In the genomic region with DNA sequence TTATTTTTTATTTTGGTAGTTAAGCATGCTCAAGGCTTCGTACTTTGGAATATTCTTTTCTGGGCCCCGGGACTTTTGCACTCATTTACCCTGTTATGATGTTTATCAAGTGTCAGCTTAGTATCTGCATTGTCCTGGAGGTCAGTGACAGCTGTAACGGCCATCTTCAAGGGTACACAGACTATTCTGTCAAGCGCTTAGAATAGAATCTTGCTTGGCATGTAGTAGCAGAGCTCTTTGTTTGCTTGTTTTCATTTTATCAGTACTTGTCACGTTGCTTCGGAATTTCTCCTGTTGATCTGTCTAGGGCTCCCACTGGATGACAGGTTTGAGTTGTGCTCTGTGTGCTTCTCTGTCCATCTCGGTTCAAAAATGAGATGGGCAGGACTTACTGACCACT, we compare ENCODE assay signal across 12 mouse cellular contexts. TPM values are rescaled to one million over a fixed set of nuclear protein-coding genes. Genes with fewer than 3 reads are reported as not detected.
DNase-seq lines count a peak whose midpoint lies in the region; ATAC-seq and TF ChIP-seq lines count a peak whose summit lies in the region.
"Had no signal": no experiment of that assay in that cellular context is flagged by ENCODE, and none has a peak within 500 bp of the region (broad histone marks: within the 10 kb centered on the region; RNA-seq: fewer than 3 reads in every experiment).

No protein-coding gene starts in this region.

- H3K27ac ChIP-seq in forebrain, embryonic 12.5 days: no peak overlapping the region
- H3K27ac ChIP-seq in forebrain, embryonic 11.5 days (ENCODE audit: low read depth, low read length): no peak overlapping the region
- no peak overlapping the region for H3K27ac ChIP-seq in MEL (ENCODE audit: control insufficient read depth, low read depth, low read length)
- H3K27ac ChIP-seq in hindbrain, embryonic 13.5 days: no peak overlapping the region
- no peak overlapping the region for H3K27ac ChIP-seq in midbrain, embryonic 11.5 days (ENCODE audit: low read depth, low read length)

- peak overlapping the region; percentile 86 for H3K4me3 ChIP-seq in forebrain, embryonic 12.5 days (replicated peaks)
- no peak overlapping the region; the same call in 1 of the 2 replicates for H3K4me3 ChIP-seq in forebrain, embryonic 11.5 days (ENCODE audit: low read depth, low read length)
- peak overlapping the region; percentile 69 to 97 for H3K4me3 ChIP-seq in MEL (ENCODE audit: control insufficient read depth in 1 of 2, insufficient read depth in 1 of 2, low read depth in 2 of 2, low read length in 2 of 2)
- peak overlapping the region; percentile 88 for H3K4me3 ChIP-seq in hindbrain, embryonic 13.5 days
- peak overlapping the region; percentile 88; the same call in 1 of the 2 replicates for H3K4me3 ChIP-seq in midbrain, embryonic 11.5 days (ENCODE audit: low read depth, low read length)

- TF ChIP-seq EP300 in MEL (IDR thresholded peaks at IDR 0.05; ENCODE audit: low read depth in 1 of 2, low read length in 2 of 2): no peak

- peak overlapping the region; percentile 87; the same call in 1 of the 2 replicates for H3K9ac ChIP-seq in forebrain, embryonic 12.5 days
- no peak overlapping the region for H3K9ac ChIP-seq in forebrain, embryonic 11.5 days (ENCODE audit: low read length)
- peak overlapping the region; percentile 97 for H3K9ac ChIP-seq in MEL (ENCODE audit: control insufficient read depth, low read depth, low read length, poor library complexity, severe bottlenecking)
- peak overlapping the region; percentile 94 for H3K9ac ChIP-seq in hindbrain, embryonic 13.5 days
- peak overlapping the region; percentile 91; the same call in 1 of the 2 replicates for H3K9ac ChIP-seq in midbrain, embryonic 11.5 days (ENCODE audit: low read length)

- no peak for TF ChIP-seq POLR2A in MEL (IDR thresholded peaks at IDR 0.05; ENCODE audit: control insufficient read depth in 1 of 2, insufficient read depth in 1 of 2, low read depth in 1 of 2, low read length in 2 of 2, poor library complexity in 1 of 2)

- H3K4me1 ChIP-seq in forebrain, embryonic 12.5 days: peaks cover 20% of the 10 kb centered on the region
- H3K4me1 ChIP-seq in forebrain, embryonic 11.5 days (replicated peaks; ENCODE audit: control insufficient read depth, insufficient read depth, low read length): peaks cover 2% of the 10 kb centered on the region; the same call in 1 of the 2 replicates
- peaks cover 0 to 7% of the 10 kb centered on the region in 2 experiments; a peak in 1 of 4 replicates for H3K4me1 ChIP-seq in MEL (ENCODE audit: control insufficient read depth in 1 of 2, insufficient read depth in 2 of 2, low read length in 2 of 2)
- peaks cover 26% of the 10 kb centered on the region for H3K4me1 ChIP-seq in hindbrain, embryonic 13.5 days (replicated peaks)
- peaks cover 11% of the 10 kb centered on the region for H3K4me1 ChIP-seq in midbrain, embryonic 11.5 days (ENCODE audit: control insufficient read depth, insufficient read depth, low read length)

- peaks cover 50% of the 10 kb centered on the region for H3K36me3 ChIP-seq in forebrain, embryonic 12.5 days (replicated peaks)
- peaks cover 13% of the 10 kb centered on the region; the same call in 1 of the 2 replicates for H3K36me3 ChIP-seq in forebrain, embryonic 11.5 days (ENCODE audit: control insufficient read depth, insufficient read depth, low read length)
- H3K36me3 ChIP-seq in MEL (ENCODE audit: control insufficient read depth in 1 of 2, insufficient read depth in 2 of 2, low read length in 2 of 2): peaks cover 6 to 13% of the 10 kb centered on the region in 2 experiments; a peak in 3 of 4 replicates
- H3K36me3 ChIP-seq in hindbrain, embryonic 13.5 days: peaks cover 44% of the 10 kb centered on the region
- peaks cover 15% of the 10 kb centered on the region for H3K36me3 ChIP-seq in midbrain, embryonic 11.5 days (ENCODE audit: control insufficient read depth, insufficient read depth, low read length)

- WGBS in forebrain, embryonic 12.5 days: 83% methylated on average over 7 of the region's 7 CpGs
- 85% methylated on average over 7 of the region's 7 CpGs for WGBS in forebrain, embryonic 11.5 days
- whole genome bisulfite sequencing in hindbrain, embryonic 13.5 days: 85% methylated on average over 7 of the region's 7 CpGs
- 88% methylated on average over 7 of the region's 7 CpGs for WGBS in midbrain, embryonic 11.5 days

- intact Hi-C loops in left cerebral cortex, postnatal 25 days (cut with DNase I): no loop called here

- no peak for TF ChIP-seq RAD21 in MEL (IDR thresholded peaks at IDR 0.05; ENCODE audit: low read depth, low read length)

- H3K9me3 ChIP-seq in forebrain, embryonic 12.5 days: no peaks in the 10 kb centered on the region
- H3K9me3 ChIP-seq in forebrain, embryonic 11.5 days (ENCODE audit: control insufficient read depth, low read length): no peaks in the 10 kb centered on the region
- no peaks in the 10 kb centered on the region for H3K9me3 ChIP-seq in MEL (replicated peaks; ENCODE audit: insufficient read depth, low read length)
- H3K9me3 ChIP-seq in hindbrain, embryonic 13.5 days: no peaks in the 10 kb centered on the region
- H3K9me3 ChIP-seq in midbrain, embryonic 11.5 days (ENCODE audit: control insufficient read depth, low read length): no peaks in the 10 kb centered on the region

- no peaks in the 10 kb centered on the region for H3K27me3 ChIP-seq in forebrain, embryonic 12.5 days
- no peaks in the 10 kb centered on the region for H3K27me3 ChIP-seq in forebrain, embryonic 11.5 days (ENCODE audit: control insufficient read depth, insufficient read depth, low read length)
- H3K27me3 ChIP-seq in MEL (ENCODE audit: control insufficient read depth in 1 of 2, insufficient read depth in 2 of 2, low read length in 2 of 2): no peaks in the 10 kb centered on the region
- no peaks in the 10 kb centered on the region for H3K27me3 ChIP-seq in hindbrain, embryonic 13.5 days
- H3K27me3 ChIP-seq in midbrain, embryonic 11.5 days (ENCODE audit: control insufficient read depth, insufficient read depth, low read length): no peaks in the 10 kb centered on the region

- peaks cover 35% of the 10 kb centered on the region for H3K79me2 ChIP-seq in MEL (ENCODE audit: control insufficient read depth, insufficient read depth, low read length, poor library complexity)

- DNase-seq in forebrain, embryonic 11.5 days (ENCODE audit: low spot score): no peak
- no peak for DNase-seq in MEL (ENCODE audit: low read depth, low spot score)
- DNase-seq in midbrain, embryonic 11.5 days (ENCODE audit: low spot score, missing footprints): no peak
- no peak for DNase-seq in adrenal gland, adult 2 months
- no peak for DNase-seq in left cerebral cortex, postnatal 25 days (ENCODE audit: low spot score in 2 of 2)
- DNase-seq in left cerebral cortex, adult 8-10 months (ENCODE audit: low spot score in 2 of 2): no peak
- DNase-seq: kidney, postnatal 36 days; thymus, postnatal 25 days had no signal

- ATAC-seq in forebrain, embryonic 12.5 days (ENCODE audit: low FRiP score): no peak
- ATAC-seq in forebrain, embryonic 11.5 days (replicated peaks; ENCODE audit: low FRiP score): no peak
- ATAC-seq in hindbrain, embryonic 13.5 days (ENCODE audit: low FRiP score): no peak
- ATAC-seq in midbrain, embryonic 11.5 days (ENCODE audit: low FRiP score): no peak
- ATAC-seq: activated CD4-positive, CD25-positive, alpha-beta regulatory T cell, adult 4 months had no signal

- no peak for TF ChIP-seq CTCF in MEL (IDR thresholded peaks at IDR 0.05 in 2 of 3, conservative IDR thresholded peaks at IDR 0.05 in 1 of 3; ENCODE audit: control insufficient read depth in 1 of 3, insufficient read depth in 1 of 3, low read depth in 2 of 3, low read length in 3 of 3, poor library complexity in 1 of 3, severe bottlenecking in 1 of 3)

- peak overlapping the region; percentile 86 for H3K4me2 ChIP-seq in forebrain, embryonic 12.5 days
- no peak overlapping the region for H3K4me2 ChIP-seq in forebrain, embryonic 11.5 days (ENCODE audit: low read depth, low read length, severe bottlenecking)
- peak overlapping the region; percentile 91 for H3K4me2 ChIP-seq in hindbrain, embryonic 13.5 days
- peak overlapping the region; percentile 75 for H3K4me2 ChIP-seq in midbrain, embryonic 11.5 days

RNA-seq across cellular contexts. Expression of gene Prpf19, which starts 1.8 kb away (rescaled TPM):
- polyA plus RNA-seq in forebrain, embryonic 12.5 days (2016; fragmentation: Nextera tagmentation; extraction: Ambion mirVana): 43.3 and 49.6 TPM in 2 replicates
- polyA plus RNA-seq in forebrain, embryonic 11.5 days (2014; fragmentation: Nextera tagmentation; extraction: Ambion mirVana): 50.9 and 55.5 TPM in 2 replicates
- 154 and 158 TPM in 2 replicates for total RNA-seq in MEL (2012; rRNA removed)
- 100 to 1,000 TPM; 128 to 363 TPM for polyA plus RNA-seq in MEL (2012; ENCODE audit: insufficient read depth in 1 of 2, insufficient read length in 2 of 2, low read depth in 1 of 2, low replicate concordance in 2 of 2, missing spikeins in 1 of 2)
- 40.2 and 42.9 TPM in 2 replicates for polyA plus RNA-seq in hindbrain, embryonic 13.5 days (2015; fragmentation: Nextera tagmentation; extraction: Ambion mirVana)
- 52.7 and 58.4 TPM in 2 replicates for polyA plus RNA-seq in midbrain, embryonic 11.5 days (2014; fragmentation: Nextera tagmentation; extraction: Ambion mirVana)
- 100 to 1,000 TPM; 143 to 184 TPM for total RNA-seq in adrenal gland, adult 2 months (2021)
- polyA plus RNA-seq in adrenal gland, adult 2 months (2012; rRNA removed): 299 and 410 TPM in 2 replicates
- 100 to 1,000 TPM; 190 to 213 TPM for total RNA-seq in left cerebral cortex, postnatal 25 days (2021)
- 100 to 1,000 TPM; 196 to 220 (median 207) TPM for total RNA-seq in left cerebral cortex, adult 8-10 months (2022)

RNA-seq across cellular contexts. Expression of gene Tmem109, which starts 15.0 kb away (rescaled TPM):
- polyA plus RNA-seq in forebrain, embryonic 12.5 days (2016; fragmentation: Nextera tagmentation; extraction: Ambion mirVana): 35.6 and 36.6 TPM in 2 replicates
- 44.3 and 45.9 TPM in 2 replicates for polyA plus RNA-seq in forebrain, embryonic 11.5 days (2014; fragmentation: Nextera tagmentation; extraction: Ambion mirVana)
- total RNA-seq in MEL (2012; rRNA removed): 20.6 and 30.4 TPM in 2 replicates
- 10 to 100 TPM in 1 of 2 experiments, not detected in 1; 42.4 TPM for polyA plus RNA-seq in MEL (2012; ENCODE audit: insufficient read depth in 1 of 2, insufficient read length in 2 of 2, low read depth in 1 of 2, low replicate concordance in 2 of 2, missing spikeins in 1 of 2)
- 34.2 and 34.3 TPM in 2 replicates for polyA plus RNA-seq in hindbrain, embryonic 13.5 days (2015; fragmentation: Nextera tagmentation; extraction: Ambion mirVana)
- polyA plus RNA-seq in midbrain, embryonic 11.5 days (2014; fragmentation: Nextera tagmentation; extraction: Ambion mirVana): 38.7 and 41.2 TPM in 2 replicates
- 100 to 1,000 TPM; 149 to 202 TPM for total RNA-seq in adrenal gland, adult 2 months (2021)
- 240 and 306 TPM in 2 replicates for polyA plus RNA-seq in adrenal gland, adult 2 months (2012; rRNA removed)
- 10 to 100 TPM; 47.7 to 50.3 TPM for total RNA-seq in left cerebral cortex, postnatal 25 days (2021)
- 10 to 100 TPM; 45.0 to 48.1 (median 45.5) TPM for total RNA-seq in left cerebral cortex, adult 8-10 months (2022)

RNA-seq across cellular contexts. Expression of gene Zp1, which starts 23.6 kb away (rescaled TPM):
- not detected in 2 replicates for polyA plus RNA-seq in forebrain, embryonic 12.5 days (2016; fragmentation: Nextera tagmentation; extraction: Ambion mirVana)
- not detected in 2 replicates for polyA plus RNA-seq in forebrain, embryonic 11.5 days (2014; fragmentation: Nextera tagmentation; extraction: Ambion mirVana)
- not detected in 2 replicates for total RNA-seq in MEL (2012; rRNA removed)
- not detected for polyA plus RNA-seq in MEL (2012; ENCODE audit: insufficient read depth in 1 of 2, insufficient read length in 2 of 2, low read depth in 1 of 2, low replicate concordance in 2 of 2, missing spikeins in 1 of 2)
- polyA plus RNA-seq in hindbrain, embryonic 13.5 days (2015; fragmentation: Nextera tagmentation; extraction: Ambion mirVana): not detected in 2 replicates
- 0.22 TPM in 1 of 2 replicates, not detected in the other for polyA plus RNA-seq in midbrain, embryonic 11.5 days (2014; fragmentation: Nextera tagmentation; extraction: Ambion mirVana)
- total RNA-seq in adrenal gland, adult 2 months (2021): not detected
- polyA plus RNA-seq in adrenal gland, adult 2 months (2012; rRNA removed): not detected in 2 replicates
- not detected for total RNA-seq in left cerebral cortex, postnatal 25 days (2021)
- total RNA-seq in left cerebral cortex, adult 8-10 months (2022): 1 to 10 TPM in 1 of 4 experiments, under 1 TPM in 1, not detected in 2; 0.19 to 1.5 TPM
- polyA plus RNA-seq: activated CD4-positive, CD25-positive, alpha-beta regulatory T cell, adult 4 months; embryonic facial prominence, embryonic 11.5 days had no signal

RNA-seq across cellular contexts. Expression of gene Tmem132a, which starts 27.1 kb away (rescaled TPM):
- polyA plus RNA-seq in forebrain, embryonic 12.5 days (2016; fragmentation: Nextera tagmentation; extraction: Ambion mirVana): 115 and 126 TPM in 2 replicates
- 87.1 and 95.1 TPM in 2 replicates for polyA plus RNA-seq in forebrain, embryonic 11.5 days (2014; fragmentation: Nextera tagmentation; extraction: Ambion mirVana)
- not detected in 2 replicates for total RNA-seq in MEL (2012; rRNA removed)
- not detected for polyA plus RNA-seq in MEL (2012; ENCODE audit: insufficient read depth in 1 of 2, insufficient read length in 2 of 2, low read depth in 1 of 2, low replicate concordance in 2 of 2, missing spikeins in 1 of 2)
- 174 and 180 TPM in 2 replicates for polyA plus RNA-seq in hindbrain, embryonic 13.5 days (2015; fragmentation: Nextera tagmentation; extraction: Ambion mirVana)
- polyA plus RNA-seq in midbrain, embryonic 11.5 days (2014; fragmentation: Nextera tagmentation; extraction: Ambion mirVana): 51.3 and 58.3 TPM in 2 replicates
- 10 to 100 TPM; 21.9 to 46.1 TPM for total RNA-seq in adrenal gland, adult 2 months (2021)
- polyA plus RNA-seq in adrenal gland, adult 2 months (2012; rRNA removed): 79.2 and 82.6 TPM in 2 replicates
- total RNA-seq in left cerebral cortex, postnatal 25 days (2021): 100 to 1,000 TPM; 307 to 334 TPM
- total RNA-seq in left cerebral cortex, adult 8-10 months (2022): 100 to 1,000 TPM; 218 to 239 (median 228) TPM

RNA-seq across cellular contexts. Expression of gene Ptgdr2, which starts 40.1 kb away (rescaled TPM):
- polyA plus RNA-seq in forebrain, embryonic 12.5 days (2016; fragmentation: Nextera tagmentation; extraction: Ambion mirVana): 0.08 TPM in 1 of 2 replicates, not detected in the other
- 0.09 TPM in 1 of 2 replicates, not detected in the other for polyA plus RNA-seq in forebrain, embryonic 11.5 days (2014; fragmentation: Nextera tagmentation; extraction: Ambion mirVana)
- 0.33 and 0.46 TPM in 2 replicates for total RNA-seq in MEL (2012; rRNA removed)
- polyA plus RNA-seq in MEL (2012; ENCODE audit: insufficient read depth in 1 of 2, insufficient read length in 2 of 2, low read depth in 1 of 2, low replicate concordance in 2 of 2, missing spikeins in 1 of 2): under 1 TPM in 1 of 2 experiments, not detected in 1; 0.31 TPM
- polyA plus RNA-seq in hindbrain, embryonic 13.5 days (2015; fragmentation: Nextera tagmentation; extraction: Ambion mirVana): 0.19 and 0.22 TPM in 2 replicates
- 0.05 and 0.12 TPM in 2 replicates for polyA plus RNA-seq in midbrain, embryonic 11.5 days (2014; fragmentation: Nextera tagmentation; extraction: Ambion mirVana)
- total RNA-seq in adrenal gland, adult 2 months (2021): under 1 TPM in 1 of 2 experiments, not detected in 1; 0.10 TPM
- 0.04 and 0.26 TPM in 2 replicates for polyA plus RNA-seq in adrenal gland, adult 2 months (2012; rRNA removed)
- total RNA-seq in left cerebral cortex, postnatal 25 days (2021): under 1 TPM; 0.23 to 0.34 TPM
- under 1 TPM in 2 of 4 experiments, not detected in 2; 0.17 to 0.19 TPM for total RNA-seq in left cerebral cortex, adult 8-10 months (2022)
- polyA plus RNA-seq: activated CD4-positive, CD25-positive, alpha-beta regulatory T cell, adult 4 months; embryonic facial prominence, embryonic 11.5 days had no signal
